Mouse (Mus musculus) kidney, adult 18-20 months (tissue): Measurements from ENCODE around the gene Trim9.

Experiments used
- DNase-seq: peaks from one replicate; pipeline ENCODE4 v3.0.0; 2021

Gene Trim9

DNA sequence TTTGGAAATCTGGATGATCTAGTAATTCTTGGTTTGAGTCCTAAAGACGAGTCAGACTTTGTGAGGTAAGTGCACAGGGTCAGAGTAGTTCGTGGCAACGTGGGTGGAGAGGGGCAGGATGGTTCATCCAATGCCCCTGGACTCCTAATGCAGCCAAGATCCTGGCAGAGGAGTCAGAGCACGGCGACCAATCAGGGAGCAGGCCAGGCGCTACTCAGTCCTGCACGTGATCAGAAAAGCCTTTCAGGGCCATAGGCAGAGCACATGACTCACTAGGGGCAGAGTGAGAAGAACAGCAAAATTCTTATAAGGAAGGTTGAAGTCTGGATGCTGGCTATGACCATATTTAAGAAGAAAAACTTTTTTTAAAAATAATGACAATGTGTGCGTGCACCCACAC, 143.0 kb downstream of the Trim9 start:
- DNase-seq, result no peak

DNA sequence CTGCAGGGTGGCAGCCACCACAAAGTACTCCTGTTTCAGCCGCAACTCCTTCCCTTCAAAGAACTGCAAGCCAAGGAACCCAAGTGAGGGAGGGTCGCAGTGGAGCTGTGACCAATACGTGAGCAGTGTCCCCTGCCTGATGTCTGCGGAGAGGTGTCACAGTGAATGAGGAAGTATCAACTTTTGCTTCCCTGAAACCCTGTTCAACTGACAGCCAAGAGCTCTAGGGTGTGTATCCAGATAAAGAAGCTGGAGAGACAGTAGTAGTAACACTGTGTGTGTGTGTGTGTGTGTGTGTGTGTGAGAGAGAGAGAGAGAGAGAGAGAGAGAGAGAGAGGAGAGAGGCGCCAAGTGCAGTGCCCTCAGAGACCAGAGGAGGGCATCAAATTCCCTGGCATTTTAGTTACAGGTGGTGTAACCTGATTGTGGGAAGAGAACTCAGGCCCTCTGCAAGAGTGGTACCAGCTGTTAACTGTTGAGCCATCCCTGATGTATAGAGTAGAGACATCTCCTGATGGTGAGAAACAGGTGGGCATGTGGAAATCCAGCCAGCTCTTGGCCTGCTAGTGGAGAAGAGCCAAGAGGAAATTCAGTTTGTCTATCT, 145.4 kb downstream of the Trim9 start:
- no peak for DNase-seq

DNA sequence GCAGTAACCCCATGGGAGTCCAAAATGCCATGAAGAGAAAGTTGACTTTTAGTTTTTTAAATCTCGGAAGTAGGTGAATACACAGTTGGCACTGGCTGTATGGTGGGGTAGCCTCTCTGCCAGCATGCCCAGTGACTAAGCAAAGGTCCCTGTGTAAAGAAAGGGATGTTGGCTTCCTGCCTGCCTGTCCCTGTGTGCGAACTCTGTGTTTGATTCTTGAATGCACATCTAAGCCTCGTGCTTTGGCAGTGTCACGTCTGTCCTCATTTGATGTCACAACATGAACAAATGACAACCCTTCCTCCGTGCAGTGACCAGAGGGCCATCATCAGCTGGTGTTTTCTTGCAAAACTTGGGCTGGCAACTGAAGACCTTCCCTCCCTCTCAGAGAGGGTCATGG, 151.1 kb downstream of the Trim9 start:
- DNase-seq, result no peak

- no peak for DNase-seq
Measured at GRCm38 (mm10) chr12:70195426-70195825, 152.0 kb downstream of the Trim9 start.
